Mouse (Mus musculus) urinary bladder, postnatal 36 days (tissue): ENCODE data around the gene Hap1.

Experiments
- DNase-seq, 2 experiments: peaks; one replicate each; pipeline ENCODE4 v3.0.0; 2022; ENCODE audit warnings: low spot score in 2 of 2, mixed read lengths in 1 of 2

The Hap1 gene

DNA sequence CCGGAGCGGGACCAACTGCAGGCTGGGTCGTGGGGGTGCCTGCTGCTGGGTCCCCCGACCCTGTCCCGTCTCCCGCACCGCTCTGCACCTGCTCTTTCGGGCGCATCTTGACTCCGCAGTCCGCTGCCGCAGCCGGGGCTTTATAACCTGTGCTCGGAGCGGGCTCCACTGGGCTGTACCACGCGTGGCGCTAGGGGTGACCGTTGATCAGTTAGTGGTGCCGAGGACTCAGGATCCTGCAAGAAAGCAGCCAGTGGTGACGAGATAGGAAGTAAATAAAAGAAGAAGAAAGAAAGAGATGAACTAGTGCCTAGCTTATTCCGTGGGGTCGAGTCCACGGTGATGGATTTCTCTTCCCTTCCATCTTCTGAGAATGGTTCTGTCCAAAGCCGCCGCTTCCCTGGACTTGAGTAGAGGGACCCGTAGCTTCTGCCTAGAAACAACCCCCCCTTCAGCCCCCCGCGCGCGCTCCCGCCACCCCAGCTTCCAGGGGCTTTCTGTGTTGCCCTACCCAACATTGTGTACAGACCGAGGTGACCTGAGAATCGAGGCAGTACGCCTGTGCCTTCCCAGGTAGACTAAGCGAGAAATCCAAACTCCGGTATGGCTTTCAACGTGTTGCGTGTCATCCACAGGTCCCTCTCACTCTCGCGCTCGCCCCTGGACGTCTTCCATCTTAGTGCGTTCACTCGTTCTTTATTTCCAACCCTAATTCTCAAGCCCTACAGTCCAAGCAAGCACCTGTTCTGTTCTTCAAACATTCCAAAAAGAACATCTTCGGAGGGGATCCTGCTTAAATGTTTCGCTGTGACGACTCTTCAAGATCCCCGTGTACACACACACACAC lies at the start of gene Hap1:
TSS of gene Hap1 (minus strand) at position 157 of the 847 bp plus-strand sequence.
- peak; percentile 57 to 58 for DNase-seq

DNA sequence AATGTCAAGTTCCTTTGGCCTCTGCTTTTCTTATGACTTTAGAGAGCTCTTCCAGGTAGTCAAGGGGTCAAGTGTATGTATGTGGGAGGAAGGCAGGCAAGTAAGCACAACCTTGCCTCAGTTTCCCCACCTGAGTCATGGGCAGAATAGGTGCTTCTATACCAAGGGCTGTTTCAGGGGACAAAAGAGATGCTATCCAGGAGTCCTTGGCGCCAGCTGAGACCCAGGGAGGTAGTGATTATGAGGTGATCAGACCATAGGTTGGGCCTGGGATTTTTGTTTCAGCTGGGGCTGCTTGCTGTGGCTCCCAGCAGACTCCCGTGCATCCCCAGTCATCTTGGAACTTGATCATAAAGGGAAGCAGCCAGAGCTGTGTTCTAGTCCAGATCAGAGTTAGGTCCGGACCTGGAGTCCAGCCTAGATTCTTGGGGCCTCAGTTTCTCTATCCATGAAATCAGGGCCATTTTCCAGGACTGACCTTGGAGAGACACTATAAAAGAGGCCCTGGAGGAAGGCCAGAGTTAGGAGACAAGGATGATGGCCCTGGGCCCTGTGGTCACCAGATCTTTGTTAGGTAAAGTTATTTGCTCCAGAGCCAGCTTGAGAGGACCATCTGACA lies 48.6 kb upstream of the Hap1 start:
- no peak for DNase-seq

DNA sequence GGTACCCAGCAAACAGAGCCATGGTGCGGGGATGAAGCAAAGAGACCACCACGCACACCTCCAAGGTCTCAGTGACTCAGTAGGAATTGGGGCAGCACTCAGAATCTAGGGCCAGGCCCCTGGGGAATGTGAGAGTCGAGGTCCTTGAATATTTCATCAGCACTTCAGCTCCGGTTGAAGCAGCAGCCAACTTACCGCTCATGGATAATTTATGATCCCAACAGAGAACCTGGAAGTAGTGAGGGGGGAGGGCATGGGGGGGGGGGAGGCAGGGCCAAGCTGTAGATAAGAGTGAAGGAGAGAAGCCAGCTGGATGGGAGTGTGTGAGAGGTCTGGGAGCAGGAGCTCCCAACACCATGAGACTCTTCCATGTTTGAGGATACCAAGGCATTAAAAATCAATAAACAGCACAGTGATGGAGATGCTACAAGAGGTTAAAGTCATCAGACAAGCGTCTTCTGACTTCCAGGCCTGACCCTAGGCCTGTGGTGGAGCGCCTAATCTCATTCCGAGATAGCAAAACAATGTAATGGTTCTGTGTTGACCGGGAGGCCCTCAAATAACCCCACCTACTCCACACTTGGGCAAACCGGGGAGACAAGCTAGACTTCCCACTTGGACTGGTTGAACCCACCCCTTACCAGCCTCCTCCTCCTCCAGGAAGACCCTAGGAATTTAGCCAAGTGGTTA lies 47.7 kb upstream of the Hap1 start:
- DNase-seq, result no peak

DNA sequence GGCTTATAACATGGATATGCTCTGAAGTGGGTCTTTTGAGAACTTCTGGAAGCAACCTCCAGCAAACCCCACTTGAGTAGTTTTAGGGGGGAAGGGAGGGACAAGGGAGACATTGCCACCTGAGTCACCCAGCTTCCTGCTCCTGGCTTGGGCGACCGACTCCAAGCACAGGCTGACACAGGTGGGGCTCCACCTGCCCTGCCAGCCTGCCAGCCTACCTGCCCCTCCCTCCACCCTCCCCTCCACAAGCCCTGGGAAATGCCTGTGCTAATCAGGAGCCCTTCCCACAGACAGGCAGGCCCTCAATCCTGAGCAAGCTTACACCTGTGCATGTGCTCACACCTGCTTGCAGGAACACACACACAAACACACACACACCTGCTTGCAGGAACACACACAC lies 46.8 kb upstream of the Hap1 start:
- peak in 1 of 2 experiments; percentile 65 for DNase-seq

DNA sequence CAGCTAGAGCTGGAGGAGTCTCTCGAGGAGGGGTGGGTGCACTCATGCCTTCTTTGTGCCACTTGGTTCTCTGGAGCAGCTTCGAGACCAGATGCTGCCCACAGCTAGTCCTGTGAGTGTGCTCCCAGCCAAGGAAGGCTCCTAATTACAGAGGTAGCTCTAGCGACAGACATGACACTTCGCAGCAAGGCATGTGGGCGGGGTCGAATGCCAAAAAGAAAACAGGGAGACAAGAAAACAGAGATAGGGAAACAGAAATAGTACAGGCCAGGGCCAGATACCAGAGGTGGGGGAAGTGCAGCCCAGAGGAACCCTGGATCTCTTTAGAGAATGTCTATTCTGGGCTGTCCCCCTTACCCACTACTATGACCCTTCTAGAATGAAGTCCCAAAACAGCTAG lies 46.3 kb upstream of the Hap1 start:
- no peak for DNase-seq

DNA sequence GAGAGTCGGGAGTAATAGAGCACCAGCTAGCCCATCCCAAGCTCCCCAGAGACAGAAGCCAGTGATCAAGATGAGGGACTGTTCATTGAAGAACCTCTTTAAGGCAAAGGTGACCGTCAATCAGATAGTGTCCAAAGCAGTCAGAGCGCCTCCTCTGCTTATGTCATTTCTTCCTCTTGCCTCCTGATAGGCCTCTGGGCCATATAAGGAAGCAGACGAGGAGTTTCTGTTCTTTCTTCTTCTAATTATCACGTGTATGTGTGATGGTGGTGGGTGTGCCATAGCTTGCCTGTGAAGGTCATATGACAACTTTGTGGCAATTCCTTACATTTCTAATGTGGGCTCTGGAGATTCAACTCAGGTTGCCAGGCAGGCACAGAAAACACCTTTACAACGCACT lies 44.9 kb upstream of the Hap1 start:
- DNase-seq, result no peak

DNA sequence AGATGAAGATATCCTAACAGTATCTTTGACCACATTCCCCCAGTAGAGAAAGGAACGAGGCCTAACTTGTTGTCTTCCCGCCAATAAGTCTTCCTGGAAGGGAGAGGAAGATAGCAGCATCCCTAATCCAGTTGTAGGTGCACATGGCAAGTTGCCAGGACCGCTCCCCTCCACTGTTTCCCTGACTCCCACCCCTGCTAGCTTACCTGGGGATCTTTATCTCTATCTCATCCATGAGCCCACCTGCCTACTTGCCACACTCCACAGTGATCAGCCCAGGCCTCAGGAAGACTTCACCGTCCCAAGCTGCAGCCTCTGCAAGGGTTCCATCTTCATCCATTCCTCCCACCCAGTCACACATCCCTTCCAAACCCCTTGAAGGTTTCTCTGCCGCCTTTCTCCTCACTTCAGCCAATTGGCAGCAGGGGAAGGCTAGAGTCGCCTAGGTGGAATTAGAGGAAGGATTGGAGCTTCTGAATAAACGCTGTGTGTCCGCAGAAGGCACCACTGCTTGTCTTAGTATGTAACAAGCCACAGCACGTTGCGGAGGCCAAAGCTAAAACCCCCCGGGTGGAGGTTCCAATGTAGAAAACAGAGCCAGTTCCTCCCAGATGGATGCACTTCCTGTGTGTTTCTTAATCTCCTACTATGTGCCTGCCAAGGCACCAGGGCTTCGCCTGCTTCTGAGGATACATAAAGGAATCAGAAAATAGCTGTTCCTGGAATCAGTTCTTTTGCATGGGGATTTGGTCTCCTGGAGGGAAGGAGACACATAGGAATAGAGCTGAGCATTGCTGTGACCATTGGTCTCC lies 44.0 kb upstream of the Hap1 start:
- no peak for DNase-seq

DNA sequence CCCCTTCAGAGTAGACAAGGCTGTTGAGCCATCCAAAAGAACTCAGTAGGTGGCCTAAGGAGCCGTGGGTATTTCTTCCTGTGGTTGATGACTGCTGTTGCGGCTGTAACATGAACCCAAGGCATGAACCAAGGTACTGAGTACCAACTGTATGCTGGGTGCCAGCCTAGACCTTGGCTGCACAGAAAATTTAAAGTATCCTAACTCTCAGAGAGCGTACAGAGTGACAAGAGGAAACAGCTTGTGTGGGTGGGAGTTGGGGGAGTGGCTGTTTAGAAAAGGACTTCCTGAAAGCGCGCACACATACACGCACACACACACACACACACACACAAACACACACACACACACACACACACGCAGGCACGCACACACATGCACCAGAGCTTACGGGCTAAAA lies 43.4 kb upstream of the Hap1 start:
- DNase-seq, result no peak

DNA sequence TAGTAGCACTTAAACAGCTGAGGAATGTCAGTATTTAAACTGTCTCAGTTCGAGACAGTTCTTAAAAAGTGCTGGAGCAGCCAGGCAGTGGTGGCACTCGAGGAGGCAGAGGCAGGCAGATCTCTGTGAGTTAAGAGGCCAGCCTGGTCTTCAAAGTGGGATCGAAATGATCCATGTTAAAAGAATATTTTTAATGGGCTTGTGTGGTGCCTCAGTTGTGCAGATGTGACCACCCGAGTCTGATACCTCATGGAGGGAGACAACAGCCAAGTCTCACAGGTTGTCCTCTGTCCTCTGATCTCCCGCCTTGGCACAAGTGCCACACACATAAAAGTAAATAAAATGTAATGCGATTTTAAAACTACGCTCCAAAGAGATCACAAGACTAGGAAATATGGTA lies 42.6 kb upstream of the Hap1 start:
- DNase-seq, result no peak

DNA sequence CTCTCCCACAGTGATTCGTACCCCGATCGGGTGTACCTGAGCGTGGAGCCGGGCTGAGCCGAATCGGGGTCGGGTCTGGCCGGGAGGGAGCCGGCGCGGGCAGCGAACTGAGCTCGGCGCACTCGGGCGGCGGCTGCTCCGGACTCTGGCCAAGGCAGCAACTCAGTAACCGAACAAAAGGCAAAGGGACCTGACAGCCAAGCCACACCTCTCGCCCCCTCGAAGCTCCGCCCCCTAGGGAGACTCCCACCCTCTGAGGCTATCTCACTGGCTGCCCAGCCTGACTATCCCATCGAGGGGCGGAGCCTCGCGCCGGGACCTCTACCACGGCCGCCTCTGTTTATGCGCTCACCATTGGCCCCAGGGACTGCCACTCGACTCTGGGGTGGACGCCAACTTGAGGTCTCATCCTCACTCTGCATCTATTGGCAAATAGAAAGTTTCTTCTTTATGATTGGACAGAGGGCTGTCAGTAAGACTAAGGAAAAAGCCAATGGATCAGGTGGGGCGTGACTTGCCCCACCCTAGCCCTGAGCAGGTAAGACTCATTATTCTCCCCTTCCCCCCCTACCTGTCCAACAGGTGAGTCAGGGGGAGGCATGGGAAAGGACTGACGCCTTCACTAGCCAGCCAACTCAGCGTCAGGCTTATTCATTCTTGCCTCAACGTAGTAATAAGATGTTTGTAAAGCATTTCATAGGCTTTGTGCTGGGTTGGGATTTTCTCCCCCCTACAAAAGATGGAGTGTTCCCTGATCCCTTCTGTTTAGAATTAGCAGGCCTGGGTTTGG lies 41.9 kb upstream of the Hap1 start, which contains the start of gene Jup:
TSS of gene Jup (minus strand) at position 164 of the 790 bp plus-strand sequence.
- peak; percentile 99 to 100 for DNase-seq

DNA sequence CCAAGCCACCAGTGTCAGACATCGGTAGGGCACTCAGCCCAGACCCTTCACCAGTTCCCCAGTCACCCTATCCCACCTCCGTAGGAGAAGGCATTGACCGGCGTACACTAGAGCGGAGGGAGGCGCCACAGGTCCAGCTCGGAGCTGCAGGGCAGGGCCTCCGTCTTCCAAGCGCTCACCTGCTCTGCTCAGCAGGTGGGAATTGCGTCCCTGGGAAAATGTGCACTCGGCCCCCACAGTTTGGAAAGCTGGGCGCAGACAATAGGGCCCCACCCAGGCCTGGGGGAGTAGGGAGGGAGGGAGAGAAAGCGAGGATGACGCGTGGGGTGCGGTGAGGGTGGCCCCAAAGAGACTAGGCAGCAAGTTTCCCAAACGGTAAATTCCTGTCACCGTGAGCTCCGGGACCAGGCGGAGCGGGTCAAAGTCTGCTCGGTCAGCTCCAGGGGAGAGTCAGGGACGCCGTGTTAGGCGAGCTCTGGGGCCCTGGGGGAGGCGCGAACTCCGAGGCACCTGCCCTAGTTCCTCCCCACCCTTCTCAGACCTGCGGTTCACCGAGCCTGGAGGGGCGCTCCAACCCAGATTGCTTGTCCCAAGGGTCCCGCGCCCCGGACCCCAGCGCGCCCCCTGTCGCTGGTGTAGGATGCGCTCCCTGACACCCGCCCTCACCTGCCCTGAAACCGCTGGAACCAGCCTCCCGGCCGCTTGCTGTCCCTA lies 41.1 kb upstream of the Hap1 start:
- peak in 1 of 2 experiments; percentile 48 for DNase-seq

DNA sequence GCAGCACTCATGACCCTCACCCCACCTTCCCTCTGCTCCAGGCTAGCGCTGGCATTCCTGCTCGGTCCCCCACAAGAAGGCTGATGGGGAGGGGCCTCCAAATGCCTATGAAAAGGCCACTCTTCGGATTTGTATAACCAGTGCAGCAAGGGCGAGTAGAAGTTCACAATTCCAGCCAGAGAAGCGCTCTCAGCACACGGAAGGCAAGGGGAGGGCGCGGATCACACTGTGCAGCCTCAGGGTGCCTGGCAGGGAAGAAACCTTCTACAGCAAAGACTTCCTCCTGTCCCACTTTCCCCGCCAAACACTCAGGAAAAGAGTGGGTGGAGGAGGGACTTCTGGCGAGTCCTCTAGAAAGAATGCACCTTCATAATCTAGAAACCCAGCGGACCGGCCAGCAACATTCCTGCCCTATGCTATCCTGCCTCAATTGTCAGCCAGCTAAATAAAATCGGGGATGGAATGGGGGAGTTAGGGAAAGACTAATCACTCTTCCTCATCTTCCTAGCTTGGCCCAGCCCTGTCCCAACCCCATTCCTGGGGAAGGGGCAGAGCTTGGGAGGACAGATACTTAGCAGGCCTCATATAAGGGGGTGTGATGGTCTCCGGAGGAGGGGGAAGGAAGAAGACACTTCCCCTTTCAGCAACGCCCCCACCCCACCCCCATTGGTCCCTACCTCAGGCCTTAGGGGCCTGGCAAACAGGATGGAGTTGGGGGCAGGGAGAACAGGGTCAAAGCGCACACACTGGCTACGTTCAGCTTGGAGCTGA lies 40.1 kb upstream of the Hap1 start:
- peak in 1 of 2 experiments; percentile 34 for DNase-seq

DNA sequence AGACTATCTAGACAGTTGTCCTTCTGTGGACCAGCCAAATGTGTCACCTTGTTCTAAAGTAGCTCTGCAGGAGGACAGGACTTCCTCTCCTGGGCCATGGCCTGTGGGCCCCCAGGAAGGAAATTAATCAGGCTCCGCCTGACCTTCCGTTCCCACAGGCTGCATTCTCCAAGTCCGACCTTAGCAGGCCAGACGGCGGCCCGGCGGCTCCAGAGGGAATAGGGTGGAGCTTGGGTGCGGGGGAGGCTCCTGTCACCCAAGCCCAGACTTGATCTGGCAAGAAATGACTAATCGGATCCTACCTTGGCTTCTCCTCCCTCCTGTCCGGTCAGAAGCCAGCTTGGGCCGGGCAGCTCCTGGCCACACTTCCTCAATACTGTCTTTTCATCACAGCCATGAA lies 39.3 kb upstream of the Hap1 start:
- DNase-seq, result peak; percentile 62 to 83

DNA sequence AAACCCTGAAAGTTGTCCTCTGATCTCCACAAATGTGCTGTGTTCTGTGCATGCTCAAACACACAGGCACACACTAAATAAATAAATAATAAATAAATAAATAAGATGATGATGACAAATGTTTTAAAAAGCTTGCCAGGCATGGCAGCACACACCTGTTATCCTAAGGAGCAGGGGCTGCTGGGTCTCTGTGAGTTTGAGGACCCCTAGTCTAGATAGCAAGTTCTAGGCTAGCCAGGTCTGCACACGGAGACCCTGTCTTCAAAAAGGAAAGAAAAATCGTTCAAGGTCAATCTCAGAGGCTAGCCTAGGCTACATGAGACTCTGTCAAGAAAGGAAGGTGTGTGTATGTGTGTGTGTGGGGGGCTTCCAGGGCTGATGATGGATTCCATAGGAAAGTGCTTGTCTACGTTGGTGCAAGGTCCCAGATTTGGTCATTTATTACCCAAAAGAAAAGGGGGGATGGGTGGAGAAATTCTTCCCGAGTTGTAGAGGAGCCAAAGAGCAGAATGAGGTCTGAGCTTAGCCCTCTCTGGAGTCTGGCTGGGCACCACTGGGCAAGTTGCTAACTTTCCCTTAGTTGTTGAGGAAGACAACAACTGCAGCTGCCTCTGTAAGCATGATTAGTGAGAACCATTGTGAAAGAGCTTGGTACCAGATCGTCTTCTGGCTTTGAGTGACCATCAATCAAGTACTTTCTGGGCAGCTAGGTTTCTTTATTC lies 38.6 kb upstream of the Hap1 start:
- DNase-seq, result no peak

DNA sequence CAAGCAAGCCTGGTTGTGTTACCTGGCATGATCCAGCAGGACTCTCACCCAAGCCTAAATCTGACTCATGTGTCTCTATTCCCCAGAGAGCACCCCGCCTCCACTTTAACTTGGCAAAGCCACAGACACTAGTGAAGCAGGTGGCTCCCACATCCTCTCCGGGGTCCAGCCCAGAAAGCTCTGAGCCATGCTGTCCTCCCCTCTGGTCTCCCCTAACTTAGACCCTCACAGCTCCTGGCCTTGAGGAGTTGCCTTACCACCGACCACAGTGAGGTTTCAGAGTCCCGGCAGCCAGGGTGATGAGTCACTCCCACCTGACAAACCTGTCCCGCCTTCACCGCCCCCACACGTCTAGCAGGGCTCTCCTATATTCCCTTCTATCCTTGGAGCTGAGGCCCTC lies 37.8 kb upstream of the Hap1 start:
- DNase-seq, result peak; percentile 59 to 61

DNA sequence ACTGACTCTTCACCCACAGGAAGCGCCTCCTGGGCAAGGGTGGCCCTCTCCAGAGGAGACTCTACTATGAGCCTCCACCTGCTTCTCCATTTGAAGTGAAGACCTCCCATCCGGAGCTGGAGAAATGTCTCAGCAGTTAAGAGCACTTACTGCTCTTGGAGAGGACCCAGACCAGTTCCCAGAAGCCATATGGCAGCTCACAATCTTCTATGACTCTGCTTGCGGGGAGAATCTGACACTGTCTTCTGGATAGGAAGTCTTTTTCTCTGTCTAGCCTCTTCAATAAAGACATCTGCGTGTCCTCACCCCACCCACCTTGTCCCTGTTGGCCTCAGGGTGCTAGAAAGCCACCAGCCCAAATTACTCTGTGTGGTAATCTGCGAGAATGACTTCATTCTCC lies 37.0 kb upstream of the Hap1 start:
- no peak for DNase-seq

DNA sequence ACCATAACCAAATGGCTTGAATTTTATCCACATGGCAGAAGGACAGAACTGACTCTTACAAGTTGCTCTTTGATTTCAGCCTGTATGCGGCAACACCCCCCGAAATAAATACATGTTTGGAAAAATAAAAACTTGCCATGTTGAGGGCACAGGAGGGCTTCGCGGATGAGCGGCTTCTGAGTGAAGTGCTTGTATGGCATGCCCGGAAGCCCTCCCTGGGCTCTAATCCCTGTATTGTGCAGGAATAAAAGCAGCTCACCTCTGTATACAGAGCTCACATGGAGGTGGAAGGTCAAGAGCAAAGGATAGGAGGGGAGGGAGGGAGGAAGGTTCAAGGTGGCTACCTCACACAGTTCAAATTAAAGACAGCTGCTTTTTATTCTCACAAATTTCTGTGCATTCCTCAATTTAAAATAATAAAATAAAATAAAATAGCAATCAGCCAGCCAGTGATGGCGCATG lies 36.0 kb upstream of the Hap1 start:
- DNase-seq, result no peak

DNA sequence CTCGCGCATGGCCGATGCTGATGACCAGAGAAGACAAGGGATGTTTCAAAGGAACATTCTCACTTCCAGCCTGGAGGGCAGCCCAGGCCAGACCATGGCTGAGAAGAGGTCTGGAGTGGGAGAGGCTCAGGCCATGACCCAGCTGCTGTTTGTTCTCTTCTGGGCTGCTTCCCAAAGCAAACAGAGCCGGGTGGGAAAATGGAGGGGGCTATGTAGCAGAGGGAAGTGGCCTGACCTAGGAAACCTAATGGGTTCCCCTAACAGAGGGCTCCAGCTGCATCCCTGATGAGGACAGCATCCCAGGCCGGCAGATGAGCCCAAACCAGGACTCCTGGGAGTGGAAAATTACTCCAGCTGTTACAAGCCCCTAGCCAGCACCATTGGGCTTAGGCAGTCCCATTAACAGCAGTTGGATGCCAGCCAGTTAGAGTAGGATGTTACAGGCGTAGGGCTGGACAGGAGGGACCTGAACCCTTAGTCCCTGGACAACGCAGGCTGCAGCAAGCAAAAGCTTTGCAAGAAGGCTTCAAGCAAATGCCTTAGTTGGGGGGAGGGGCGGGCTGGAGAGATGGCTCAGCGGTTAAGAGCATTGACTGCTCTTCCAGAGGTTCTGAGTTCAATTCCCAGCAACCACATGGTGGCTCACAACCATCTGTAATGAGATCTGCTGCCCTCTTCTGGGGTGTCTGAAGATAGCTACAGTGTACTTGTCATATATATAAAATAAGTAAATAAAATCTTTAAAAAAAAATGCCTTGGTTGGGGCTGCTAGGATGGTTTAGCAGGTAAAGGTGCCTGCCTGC lies 35.4 kb upstream of the Hap1 start:
- peak in 1 of 2 experiments; percentile 66 for DNase-seq
